Mouse (Mus musculus): Measurements from ENCODE around the gene Cnot11.
A peak's percentile ranks its signal among the peaks of the same experiment; 100 is the strongest.

The Cnot11 gene

DNA sequence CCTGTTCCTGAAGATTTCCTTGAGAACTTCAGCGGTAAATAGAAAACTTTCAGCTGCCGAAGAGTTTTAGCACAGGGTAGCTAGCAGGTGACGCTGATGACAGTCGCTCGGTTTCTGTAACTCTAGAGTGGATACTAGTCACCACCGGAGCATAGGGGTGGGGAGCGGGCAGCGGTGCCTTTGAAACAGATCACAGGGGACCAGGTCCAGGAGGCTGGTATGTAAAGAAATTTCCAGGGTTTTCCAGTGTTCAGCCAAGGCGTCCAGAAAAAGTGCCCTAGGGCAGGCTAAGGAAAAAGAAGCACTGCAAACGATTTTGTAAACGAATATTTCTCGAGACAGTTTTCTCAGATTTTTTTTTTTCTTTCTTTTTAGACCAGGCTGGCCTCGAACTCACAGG, at the start of gene Cnot11:
Cnot11 (plus strand) TSS at position 162 of the 400 bp plus-strand sequence.
- no peak for DNase-seq (ENCODE audit: low read depth in 1 of 2, low spot score in 2 of 2)

DNA sequence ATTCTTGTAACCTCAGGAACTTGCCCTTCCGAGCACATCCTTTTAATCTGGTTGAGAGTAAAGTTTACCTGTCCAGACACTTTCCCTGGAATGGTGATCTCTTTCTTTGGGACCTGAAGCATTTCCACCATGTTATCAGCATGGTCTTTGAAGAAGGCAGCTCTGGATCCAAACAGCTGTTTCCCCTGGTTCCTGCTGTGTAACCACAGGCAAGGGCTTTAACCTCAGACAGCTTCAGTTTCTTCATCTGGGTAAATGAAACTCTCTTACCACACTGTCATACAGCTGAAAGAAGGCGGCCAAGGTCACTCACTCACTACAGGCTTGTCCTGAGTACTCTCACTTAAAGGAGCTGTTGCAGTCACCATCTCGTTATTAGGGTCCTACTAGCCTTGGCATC, 47.4 kb upstream of the Cnot11 start:
- DNase-seq (ENCODE audit: low read depth in 1 of 2, low spot score in 2 of 2), result no peak

DNA sequence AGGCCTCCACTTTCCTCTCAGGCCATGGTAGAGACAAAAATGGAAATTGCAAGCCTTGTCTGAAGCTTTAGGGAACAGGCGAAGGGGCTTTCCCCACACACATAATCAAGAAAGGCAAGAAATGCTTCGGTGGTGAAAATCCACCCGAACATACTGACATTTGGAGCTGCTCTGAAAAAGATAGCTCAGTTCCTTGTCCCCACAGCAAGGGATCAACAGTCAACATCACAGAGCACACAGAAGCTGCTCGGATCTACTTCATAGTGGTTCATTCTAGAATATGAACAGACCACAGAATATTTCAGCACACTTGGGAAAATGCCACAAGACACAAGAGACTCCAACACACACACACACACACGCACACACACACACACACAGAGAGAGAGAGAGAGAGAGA, 41.6 kb upstream of the Cnot11 start:
- DNase-seq (ENCODE audit: low read depth in 1 of 2, low spot score in 2 of 2), result no peak

DNA sequence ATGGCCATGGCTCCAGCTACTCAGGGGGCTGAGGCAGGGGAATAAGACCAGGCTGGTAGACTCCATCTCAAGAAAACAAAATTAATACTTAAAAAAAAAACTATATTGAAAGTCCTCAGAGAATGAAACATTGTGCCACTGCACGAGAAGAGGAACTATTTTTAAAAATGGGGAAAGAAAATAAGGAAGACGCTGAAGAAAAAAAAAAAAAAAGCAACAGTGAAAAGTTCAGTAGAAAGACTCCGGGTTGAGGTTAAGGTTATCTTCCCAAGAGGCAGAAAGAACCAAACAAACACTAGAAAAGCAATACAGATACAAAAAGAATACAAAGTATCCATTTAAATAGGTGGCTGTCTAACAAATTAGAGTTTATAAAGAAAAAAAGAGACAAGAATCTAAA, 41.1 kb upstream of the Cnot11 start:
- DNase-seq (ENCODE audit: low read depth in 1 of 2, low spot score in 2 of 2), result no peak

DNA sequence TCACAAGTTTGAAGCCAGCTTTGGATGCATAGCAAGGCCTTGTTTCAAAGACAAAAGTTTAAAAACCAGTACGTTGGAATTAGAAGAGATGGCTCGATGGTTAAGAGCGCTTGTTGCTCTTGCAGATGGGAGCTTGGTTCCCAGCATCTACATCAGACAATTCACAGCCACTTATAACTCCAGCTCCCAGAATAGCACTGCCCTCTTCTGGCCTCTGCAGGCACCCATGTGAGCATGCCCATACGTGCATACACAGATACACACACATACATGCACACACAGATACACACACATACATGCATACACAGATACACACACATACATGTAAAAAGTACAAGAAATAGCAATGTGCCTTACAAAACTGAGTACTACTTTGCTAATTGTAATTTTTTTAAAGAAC, 37.8 kb upstream of the Cnot11 start:
- no peak for DNase-seq (ENCODE audit: low read depth in 1 of 2, low spot score in 2 of 2)

DNA sequence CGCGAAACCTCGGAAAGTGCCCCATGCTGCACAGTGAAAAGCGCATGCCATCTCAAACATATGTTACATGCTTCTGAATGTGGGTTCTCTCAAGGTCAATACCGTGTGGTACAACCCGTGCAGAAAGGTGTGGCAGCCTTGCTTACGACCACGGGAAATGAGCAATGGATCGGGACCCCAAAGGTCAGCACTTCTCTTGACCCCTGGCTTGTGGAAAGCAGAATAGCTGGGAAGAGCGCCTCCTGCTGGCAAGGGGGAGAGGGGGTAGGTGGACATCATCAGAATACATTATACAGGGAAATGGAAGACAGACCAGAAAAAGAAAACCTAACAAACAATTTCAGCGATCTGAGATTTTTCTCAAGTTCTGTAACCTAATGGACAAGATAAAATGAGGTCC, 37.0 kb upstream of the Cnot11 start:
- no peak for DNase-seq (ENCODE audit: low read depth in 1 of 2, low spot score in 2 of 2)

DNA sequence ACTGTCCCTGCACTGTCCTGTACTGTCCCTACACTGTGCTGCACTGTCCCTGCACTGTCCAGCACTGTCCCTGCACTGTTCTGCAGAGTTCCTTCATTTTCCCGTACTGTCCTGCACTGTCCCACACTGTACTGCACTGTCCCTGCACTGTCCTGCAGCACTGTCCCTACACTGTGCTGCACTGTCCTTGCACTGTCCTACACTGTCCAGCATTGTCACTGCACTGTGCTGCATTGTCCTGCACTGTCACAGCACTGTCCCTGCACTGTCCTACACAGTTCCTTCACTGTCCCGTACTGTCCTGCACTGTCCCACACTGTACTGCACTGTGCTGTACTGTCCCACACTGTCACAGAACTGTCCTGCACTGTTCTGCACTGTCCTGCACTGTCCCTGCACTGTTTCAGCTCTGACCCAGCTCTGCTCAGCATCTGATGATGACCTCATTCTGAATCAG, 35.3 kb upstream of the Cnot11 start:
- no peak for DNase-seq (ENCODE audit: low read depth in 1 of 2, low spot score in 2 of 2)

DNA sequence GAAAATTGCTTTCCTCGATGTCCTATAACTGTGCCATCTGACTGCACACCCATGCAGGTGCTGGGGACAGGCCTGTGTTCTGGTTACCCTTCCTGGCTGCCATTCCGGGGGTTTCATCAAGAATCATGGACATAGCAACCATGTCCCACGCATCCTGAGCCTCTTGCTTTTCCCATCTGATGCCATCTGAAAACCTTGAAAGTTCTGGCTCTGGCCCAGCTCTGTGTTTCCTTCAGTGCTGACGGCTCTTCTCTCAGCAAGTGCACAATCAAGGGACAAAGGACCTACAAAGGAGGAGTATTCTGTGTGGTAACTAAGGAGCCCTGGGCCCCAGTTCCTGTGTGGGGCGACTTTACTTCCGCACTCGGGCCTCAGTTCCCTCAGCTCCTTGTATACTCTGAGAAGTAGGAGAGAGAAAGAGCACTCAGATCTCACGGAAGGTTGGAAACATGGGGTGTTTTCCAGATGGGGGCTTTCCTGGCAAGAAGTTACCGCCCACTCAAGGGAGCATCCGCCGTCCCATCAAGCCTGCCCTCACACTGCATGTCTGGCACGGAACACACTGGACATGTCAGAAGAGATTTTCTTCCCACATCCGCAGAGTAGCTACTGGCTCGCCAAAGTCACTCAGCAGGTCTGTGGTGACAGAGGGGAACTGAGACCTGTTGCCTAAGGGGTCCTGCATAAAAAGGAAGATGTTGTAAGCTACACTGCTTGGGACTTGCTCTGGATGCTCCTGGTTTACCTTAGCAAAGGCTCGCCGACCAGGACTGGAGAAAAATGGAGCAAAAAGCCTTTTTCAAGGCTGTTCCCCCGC, 31.8 kb upstream of the Cnot11 start:
- DNase-seq (ENCODE audit: low read depth in 1 of 2, low spot score in 2 of 2), result peak; percentile 68 to 81

DNA sequence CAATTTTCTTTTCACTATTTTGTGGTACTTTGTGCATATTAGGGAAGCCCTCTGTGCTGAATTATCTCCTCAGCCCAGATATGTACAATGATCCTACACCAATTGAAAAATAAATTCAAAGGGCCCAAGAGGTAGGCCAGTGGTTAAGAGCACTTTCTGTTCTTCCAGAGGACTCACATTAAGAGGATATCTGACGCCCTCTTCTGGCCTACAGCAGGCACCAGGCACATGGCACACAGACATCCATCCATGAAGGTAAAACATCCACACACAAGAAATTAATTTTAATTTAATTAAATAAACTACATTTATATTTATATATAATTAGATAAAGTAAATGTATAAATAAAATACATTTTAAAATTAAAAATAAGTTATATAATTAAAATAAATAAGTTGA, 30.5 kb upstream of the Cnot11 start:
- no peak for DNase-seq (ENCODE audit: low read depth in 1 of 2, low spot score in 2 of 2)

DNA sequence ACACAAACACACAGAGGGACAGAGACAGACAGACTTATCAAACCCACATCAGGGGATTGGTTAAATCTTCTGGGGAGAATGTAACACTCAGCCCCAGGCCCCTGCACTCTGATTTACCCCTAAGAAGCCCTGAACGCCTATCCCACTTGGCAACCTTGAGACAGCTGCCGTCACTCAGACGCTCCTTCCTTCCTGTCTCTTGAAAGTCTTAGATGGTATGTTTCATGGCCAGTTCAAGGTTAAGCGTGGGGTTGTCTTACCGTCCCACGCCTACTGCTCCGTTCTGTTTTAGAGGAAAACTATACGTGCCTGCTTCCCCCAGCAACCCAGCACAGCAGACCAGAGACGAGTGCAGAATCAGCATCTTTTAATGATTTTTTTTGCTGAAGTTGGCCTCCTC, 29.2 kb upstream of the Cnot11 start:
- no peak for DNase-seq (ENCODE audit: low read depth in 1 of 2, low spot score in 2 of 2)

DNA sequence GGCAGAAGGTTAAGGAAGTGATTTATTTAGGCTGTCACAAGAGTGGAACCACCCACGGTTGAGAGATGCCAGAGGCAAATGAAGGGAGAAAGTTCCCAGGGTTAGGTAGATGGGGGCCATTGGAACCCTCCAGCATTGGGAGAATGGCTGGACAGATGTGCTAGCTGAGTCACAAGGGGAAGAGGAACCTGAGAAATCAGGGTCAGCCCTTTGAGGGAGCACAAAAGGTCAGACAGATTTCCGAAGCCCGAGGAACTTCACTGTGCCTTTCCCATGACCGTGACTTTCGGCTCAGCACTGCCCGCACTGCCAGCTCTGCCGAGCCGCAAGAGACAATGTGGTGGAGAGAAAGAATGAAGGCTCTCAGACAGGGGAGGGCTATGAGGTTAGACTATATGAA, 23.0 kb upstream of the Cnot11 start:
- DNase-seq (ENCODE audit: low read depth in 1 of 2, low spot score in 2 of 2), result no peak

DNA sequence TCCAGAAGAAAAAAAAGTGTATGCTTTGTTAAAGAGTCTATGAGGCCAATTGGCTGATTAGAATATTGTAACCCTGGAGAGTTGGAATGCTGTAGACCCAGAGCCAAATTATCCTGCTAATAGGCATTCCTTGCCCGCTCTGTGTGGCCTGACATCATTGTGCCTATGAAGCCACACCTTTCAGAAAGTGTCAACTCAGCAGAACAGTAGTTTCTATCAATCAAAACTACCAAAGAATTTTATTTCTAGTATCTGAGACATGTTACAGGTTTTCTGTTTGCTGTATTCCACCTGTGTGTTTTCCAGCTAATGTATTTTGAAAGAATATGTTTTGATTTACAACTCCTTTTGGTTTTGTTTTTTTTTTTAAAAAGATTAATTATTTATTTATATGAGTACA, 22.6 kb upstream of the Cnot11 start:
- no peak for DNase-seq (ENCODE audit: low read depth in 1 of 2, low spot score in 2 of 2)

DNA sequence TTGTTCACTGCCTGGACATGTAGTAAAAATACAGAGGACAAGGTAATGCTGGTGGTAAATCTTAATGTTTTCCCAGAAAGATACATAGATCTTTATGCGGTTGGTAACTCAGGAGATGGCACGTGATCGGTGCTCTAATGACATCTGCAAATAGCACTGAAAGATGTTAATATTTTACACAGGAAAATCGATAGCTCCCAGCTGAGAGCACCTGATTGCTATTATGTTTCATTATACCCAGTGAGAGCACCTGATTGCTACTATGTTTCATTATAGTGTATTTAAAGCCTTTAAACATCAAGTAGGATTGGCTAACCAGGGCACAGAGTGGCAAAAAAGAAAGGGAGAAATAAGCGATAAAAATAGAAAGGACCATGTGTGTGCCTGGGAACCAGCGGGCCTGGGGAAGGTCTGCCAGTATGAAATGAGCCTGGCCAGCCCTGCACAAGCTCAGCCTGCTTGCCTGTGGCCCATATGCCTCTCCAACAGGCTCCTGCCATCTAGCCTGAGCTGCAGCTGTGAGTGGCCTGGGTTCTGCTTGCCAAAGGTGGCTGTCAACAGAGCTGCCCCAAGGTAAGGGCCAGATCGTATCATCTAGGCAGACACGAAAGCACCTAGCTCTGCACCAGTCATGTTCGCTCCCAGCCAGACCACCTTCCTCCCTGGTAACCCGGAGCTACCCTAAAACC, 19.3 kb upstream of the Cnot11 start:
- DNase-seq (ENCODE audit: low read depth in 1 of 2, low spot score in 2 of 2), result no peak

DNA sequence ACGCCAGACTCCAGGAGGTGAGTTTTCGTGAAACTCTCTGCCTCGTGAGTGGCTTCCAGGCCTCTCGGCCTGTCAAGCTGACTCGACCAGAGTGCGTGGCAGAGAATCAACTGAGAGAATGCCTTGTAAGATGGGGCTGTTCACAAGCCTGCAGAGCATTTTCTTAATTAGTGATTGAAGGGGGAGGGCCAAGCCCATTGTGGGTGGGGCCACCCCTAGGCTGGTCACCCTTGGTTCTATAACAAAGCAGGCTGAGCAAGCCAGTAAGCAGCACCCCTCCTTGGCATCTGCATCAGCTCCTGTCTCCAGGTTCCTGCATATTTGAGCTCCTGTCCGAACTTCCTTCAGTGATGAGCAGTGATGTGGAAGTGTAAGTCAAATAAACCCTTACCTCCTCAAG, 13.5 kb upstream of the Cnot11 start:
- DNase-seq (ENCODE audit: low read depth in 1 of 2, low spot score in 2 of 2), result no peak

DNA sequence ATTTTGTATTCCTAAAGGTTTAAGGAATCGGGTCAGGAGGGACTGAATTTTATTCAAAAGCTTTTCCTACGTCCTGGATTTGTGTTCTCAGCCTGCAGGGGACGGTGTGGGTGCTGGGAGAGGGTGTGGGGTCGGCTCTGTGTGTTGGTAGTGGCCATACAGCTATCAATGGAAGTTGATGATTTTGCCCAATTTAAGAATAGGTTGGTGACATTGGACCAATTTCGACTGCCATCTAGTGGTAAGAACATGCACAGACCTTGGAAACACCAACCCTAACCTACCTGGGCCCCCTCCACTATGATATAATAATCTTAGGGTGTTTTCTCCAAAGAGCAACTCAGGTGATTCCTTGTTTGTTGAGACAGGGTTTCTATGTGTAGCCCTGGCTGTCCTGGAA, 12.3 kb upstream of the Cnot11 start:
- no peak for DNase-seq (ENCODE audit: low read depth in 1 of 2, low spot score in 2 of 2)

DNA sequence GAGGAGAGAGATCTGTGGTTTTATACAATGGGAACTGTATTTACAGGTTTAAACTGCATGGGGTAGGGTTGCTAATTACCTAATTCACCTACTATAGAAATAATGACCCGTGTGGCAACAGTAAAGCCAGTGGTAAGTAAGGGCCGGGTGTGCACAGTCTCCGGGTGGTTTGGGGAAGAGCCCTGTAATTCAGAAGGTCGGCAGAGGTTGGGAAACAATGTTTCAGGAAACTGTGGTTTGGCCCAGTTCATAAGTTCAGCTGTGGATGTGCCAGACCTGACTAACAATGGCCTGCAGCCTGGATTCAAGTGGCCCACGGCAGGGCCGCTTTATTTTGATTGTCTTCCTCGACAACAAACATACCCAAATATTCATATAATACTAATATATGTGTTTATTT, 9.0 kb upstream of the Cnot11 start:
- peak in 1 of 2 experiments; percentile 45 for DNase-seq (ENCODE audit: low read depth in 1 of 2, low spot score in 2 of 2)

DNA sequence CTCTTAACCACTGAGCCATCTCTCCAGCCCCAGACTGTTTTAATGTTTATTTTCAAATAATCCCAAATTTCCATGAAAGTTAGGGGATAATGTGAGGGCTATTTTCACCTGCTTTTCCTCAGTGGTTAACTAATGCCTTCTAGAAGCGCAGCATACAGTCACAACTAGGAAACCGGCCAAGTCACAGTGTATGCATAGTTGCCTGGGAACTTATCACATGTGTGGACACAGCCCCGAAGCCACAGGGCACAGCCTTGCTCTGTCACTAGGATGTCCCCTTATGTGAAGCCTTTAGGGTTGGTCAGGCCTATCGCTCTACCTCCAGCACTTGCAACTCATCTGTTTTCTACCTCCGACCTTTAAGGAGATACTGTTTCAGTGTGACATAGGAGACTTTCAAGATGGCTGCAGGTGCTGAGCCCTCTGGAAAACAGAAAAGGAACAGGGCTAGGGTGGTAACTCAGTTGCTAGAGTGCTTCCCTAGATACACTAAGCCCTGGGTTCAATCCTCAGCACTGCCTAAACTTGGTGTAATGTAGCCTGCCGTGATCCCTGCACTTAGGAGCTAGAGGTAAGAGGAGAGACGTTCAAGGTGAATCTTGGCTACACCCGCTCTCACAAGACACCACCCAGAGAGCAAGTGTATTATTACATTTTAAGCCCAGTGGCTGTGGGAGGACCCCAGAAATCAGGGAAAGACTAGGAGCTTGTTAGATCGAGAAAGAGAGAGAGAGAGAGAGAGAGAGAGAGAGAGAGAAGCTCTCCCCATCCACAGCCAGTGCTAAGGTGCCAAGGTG, 8.2 kb upstream of the Cnot11 start:
- DNase-seq (ENCODE audit: low read depth in 1 of 2, low spot score in 2 of 2), result no peak

DNA sequence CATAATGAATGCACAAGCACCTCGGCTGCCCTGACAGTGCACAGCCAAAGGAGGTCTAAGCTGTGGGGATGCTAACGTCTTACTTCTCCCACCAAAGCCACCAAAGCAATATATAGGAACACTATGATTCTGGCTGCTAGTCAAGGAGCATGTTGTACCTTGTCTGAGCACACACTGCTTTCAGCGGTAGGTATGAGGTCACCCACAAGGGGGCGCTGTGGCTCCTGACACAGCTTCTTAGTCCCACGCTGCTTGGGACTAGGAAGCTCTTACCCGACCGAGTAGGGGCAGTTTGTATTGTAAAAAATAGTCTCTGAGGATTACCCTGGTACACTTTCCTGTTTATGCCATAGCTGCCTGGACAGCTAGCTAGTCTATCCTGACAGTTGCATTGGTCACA, 7.4 kb upstream of the Cnot11 start:
- DNase-seq (ENCODE audit: low read depth in 1 of 2, low spot score in 2 of 2), result peak; percentile 55 to 75

DNA sequence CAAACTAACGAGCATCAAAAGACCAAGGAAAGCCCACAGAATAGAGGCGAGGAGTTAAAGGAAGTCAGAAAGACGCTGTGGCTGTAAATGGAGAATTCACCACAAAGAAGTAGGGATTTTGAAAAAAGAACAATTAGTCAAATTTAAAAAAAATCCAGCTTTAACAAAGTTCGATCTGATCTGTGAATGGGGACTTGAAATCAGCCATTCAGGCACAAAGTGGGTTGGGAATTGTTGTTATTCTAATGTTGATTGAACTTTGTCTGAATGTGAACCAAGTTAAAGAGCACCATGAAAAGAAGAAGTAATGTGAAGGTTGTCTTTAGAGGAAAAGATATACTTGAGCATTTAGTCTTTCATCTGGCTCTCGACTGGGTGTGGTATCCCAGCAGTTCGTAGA, 6.5 kb upstream of the Cnot11 start:
- DNase-seq (ENCODE audit: low read depth in 1 of 2, low spot score in 2 of 2), result no peak

DNA sequence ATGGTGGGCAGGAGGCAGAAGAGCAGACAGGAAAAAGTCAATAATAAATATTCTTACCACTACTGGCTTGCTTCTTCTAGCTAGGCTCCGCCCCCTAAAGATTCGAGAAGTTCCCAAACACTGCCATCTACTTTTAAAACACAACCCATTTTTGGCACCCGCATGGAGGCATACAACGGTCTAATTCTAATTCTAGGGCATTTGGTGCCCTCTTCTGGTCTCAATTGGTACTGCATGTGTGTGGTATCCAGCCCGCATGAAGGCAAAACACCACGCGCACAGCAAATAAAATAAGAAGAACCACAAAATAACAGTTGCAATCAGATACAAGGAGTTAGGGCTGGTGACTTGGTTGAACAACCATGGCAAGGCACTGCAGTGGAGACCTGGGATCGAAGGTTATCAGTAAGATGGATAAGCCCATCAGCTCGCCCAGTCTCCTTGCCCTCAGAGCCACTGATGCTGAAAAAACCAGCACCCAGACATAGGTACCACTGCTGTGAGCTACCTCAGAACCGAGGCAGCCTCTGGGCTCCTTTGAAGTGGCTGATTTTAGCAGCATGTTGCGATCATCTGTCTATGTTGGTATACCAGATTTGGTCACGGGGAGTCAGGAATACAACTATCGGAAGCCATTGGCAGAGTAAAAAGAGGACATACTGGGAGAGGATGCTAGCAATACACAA, 4.4 kb upstream of the Cnot11 start:
- DNase-seq (ENCODE audit: low read depth in 1 of 2, low spot score in 2 of 2), result peak; percentile 45 to 71

DNA sequence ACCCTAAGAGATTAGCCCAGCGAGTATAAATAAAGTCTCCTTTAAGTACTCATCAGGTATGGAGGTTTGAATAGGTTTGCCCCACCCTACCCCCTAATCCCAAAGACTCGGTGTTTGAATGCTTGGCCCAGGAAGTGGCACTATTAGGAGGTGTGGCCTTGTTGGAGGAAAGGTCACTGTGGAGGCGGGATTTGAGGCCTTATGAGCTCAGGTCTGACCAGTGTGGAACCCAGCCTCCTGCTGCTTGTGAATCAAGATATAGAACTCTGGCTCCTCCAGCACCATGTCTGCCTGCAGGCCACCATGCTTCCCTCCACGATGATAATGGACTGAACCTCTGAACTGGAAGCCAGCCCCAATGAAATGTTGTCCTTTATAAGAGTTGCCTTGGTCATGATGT, 3.8 kb upstream of the Cnot11 start:
- DNase-seq (ENCODE audit: low read depth in 1 of 2, low spot score in 2 of 2), result no peak
